In the genomic region with DNA sequence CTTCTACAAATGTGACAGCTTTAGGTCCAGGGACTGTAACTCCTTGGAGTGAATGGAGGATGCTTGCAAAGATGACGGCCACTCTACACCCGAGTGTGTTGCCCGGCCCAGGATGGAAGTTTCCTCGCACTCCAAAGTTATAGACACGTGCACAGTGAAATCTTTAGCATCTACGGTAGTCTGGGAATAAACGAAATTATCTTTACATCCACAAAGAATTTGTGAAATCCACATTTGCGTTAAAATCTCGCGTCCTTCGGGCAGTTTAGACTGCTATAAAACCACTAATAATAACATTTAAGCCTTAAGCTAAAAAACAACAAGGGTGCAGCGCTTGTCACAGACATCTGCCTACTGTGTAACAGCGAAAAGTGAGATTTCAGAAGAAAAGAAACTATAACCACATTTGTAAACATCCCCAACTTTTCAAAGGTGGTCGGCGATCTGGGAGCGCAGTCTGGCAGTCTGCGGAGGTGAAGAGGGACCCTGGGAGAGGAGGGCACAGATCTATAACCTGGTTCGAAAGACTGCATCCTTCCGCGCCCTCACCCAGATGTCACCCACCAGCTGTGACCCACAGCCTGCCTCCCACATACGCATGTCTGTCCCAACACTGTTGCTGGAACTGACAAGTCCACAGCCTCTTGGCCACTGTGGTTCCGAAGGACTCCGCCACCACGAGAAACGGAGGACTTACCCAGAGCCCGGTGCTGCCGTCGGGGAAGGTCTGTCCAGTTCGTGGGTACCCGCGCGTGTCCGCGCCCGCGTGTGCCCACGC, we compare ENCODE assay signal across 8 mouse cellular contexts. TPM values are rescaled to one million over a fixed set of nuclear protein-coding genes. Genes with fewer than 3 reads are reported as not detected.
DNase-seq lines count a peak whose midpoint lies in the region; ATAC-seq and TF ChIP-seq lines count a peak whose summit lies in the region.

No protein-coding gene starts in this region.

- intact Hi-C loops in heart, adult 2 months (cut with DNase I) = no loop called here
- intact Hi-C loops in heart, postnatal 25 days (cut with DNase I) = no loop called here

- no peak overlapping the region for H3K27ac ChIP-seq in heart, adult 2 months
- no peak overlapping the region for H3K27ac ChIP-seq in forebrain, postnatal 0 days (ENCODE audit: low read depth, low read length)
- H3K27ac ChIP-seq in liver, postnatal 0 days (ENCODE audit: low read depth) = no peak overlapping the region

- peak overlapping the region; percentile 78 for H3K4me2 ChIP-seq in forebrain, postnatal 0 days (ENCODE audit: low read depth)
- H3K4me2 ChIP-seq in liver, postnatal 0 days (ENCODE audit: low read depth, low read length) = peak overlapping the region; percentile 53

- WGBS in heart, adult 2 months = 18% methylated on average over 37 of the region's 37 CpGs
- WGBS in forebrain, postnatal 0 days = 16% methylated on average over 37 of the region's 37 CpGs
- 15% methylated on average over 37 of the region's 37 CpGs for WGBS in liver, postnatal 0 days (ENCODE audit: insufficient replicate concordance)

- no peak for TF ChIP-seq EP300 in heart, adult 2 months (IDR thresholded peaks at IDR 0.05; ENCODE audit: insufficient read depth, low read depth, low read length)
- TF ChIP-seq EP300 in liver, postnatal 0 days (IDR thresholded peaks at IDR 0.05; ENCODE audit: low read depth) = no peak

- 0 out of 2 replicates have a peak, but pooled peaks have one; percentile 1 for ATAC-seq in forebrain, postnatal 0 days
- ATAC-seq in liver, postnatal 0 days = no peak

- no peak for TF ChIP-seq POLR2A in heart, adult 2 months (IDR thresholded peaks at IDR 0.05; ENCODE audit: insufficient read depth, low read depth, low read length)

- no peaks in the 10 kb centered on the region for H3K36me3 ChIP-seq in heart, adult 2 months (ENCODE audit: control insufficient read depth, insufficient read depth, low read length)
- H3K36me3 ChIP-seq in forebrain, postnatal 0 days (ENCODE audit: insufficient read depth) = no peaks in the 10 kb centered on the region
- H3K36me3 ChIP-seq in liver, postnatal 0 days (replicated peaks; ENCODE audit: insufficient read depth, low read length) = no peaks in the 10 kb centered on the region

- peaks cover 13% of the 10 kb centered on the region for H3K27me3 ChIP-seq in heart, adult 2 months (ENCODE audit: control insufficient read depth, insufficient read depth, low read length)
- H3K27me3 ChIP-seq in forebrain, postnatal 0 days (ENCODE audit: insufficient read depth, low read length) = peaks cover 20% of the 10 kb centered on the region
- H3K27me3 ChIP-seq in liver, postnatal 0 days (ENCODE audit: insufficient read depth, low read length) = peaks cover 36% of the 10 kb centered on the region

- no peak for TF ChIP-seq CTCF in heart, adult 2 months (IDR thresholded peaks at IDR 0.05)
- no peak for TF ChIP-seq CTCF in forebrain, postnatal 0 days (IDR thresholded peaks at IDR 0.05; ENCODE audit: low read depth)
- no peak for TF ChIP-seq CTCF in liver, postnatal 0 days (IDR thresholded peaks at IDR 0.05; ENCODE audit: low read depth)

- no peak for DNase-seq in heart, adult 2 months
- DNase-seq in heart, postnatal 25 days (ENCODE audit: low spot score) = no peak
- DNase-seq in CD4-positive, CD25-positive, alpha-beta regulatory T cell, adult 2 months (ENCODE audit: low read depth, low spot score) = peak; percentile 17
- no peak for DNase-seq in forebrain, postnatal 0 days
- no peak for DNase-seq in liver, postnatal 0 days
- DNase-seq in adrenal gland, adult 18-20 months (ENCODE audit: low spot score in 2 of 2) = no peak
- DNase-seq in right cerebral cortex, postnatal 10 days (ENCODE audit: low spot score in 2 of 2) = no peak
- DNase-seq in gastrocnemius, adult 18-20 months (ENCODE audit: low spot score) = no peak

- peak overlapping the region; percentile 28 for H3K4me3 ChIP-seq in heart, adult 2 months
- peak overlapping the region; percentile 40 for H3K4me3 ChIP-seq in forebrain, postnatal 0 days (ENCODE audit: low read depth, low read length)
- H3K4me3 ChIP-seq in liver, postnatal 0 days (ENCODE audit: low read depth, low read length) = peak overlapping the region; percentile 29

- H3K79me2 ChIP-seq in heart, adult 2 months (replicated peaks; ENCODE audit: control insufficient read depth, insufficient read depth, low read length) = no peaks in the 10 kb centered on the region

- H3K9me3 ChIP-seq in forebrain, postnatal 0 days (ENCODE audit: low read length) = no peaks in the 10 kb centered on the region
- H3K9me3 ChIP-seq in liver, postnatal 0 days (ENCODE audit: low read length) = no peaks in the 10 kb centered on the region

- H3K9ac ChIP-seq in heart, adult 2 months (ENCODE audit: low read depth, low read length) = no peak overlapping the region
- peak overlapping the region; percentile 22; the same call in 1 of the 2 replicates for H3K9ac ChIP-seq in forebrain, postnatal 0 days
- no peak overlapping the region for H3K9ac ChIP-seq in liver, postnatal 0 days (replicated peaks)

- no peaks in the 10 kb centered on the region; the same call in 1 of the 2 replicates for H3K4me1 ChIP-seq in heart, adult 2 months (ENCODE audit: control insufficient read depth, insufficient read depth, low read length)
- peaks cover 8% of the 10 kb centered on the region for H3K4me1 ChIP-seq in forebrain, postnatal 0 days (ENCODE audit: insufficient read depth)
- H3K4me1 ChIP-seq in liver, postnatal 0 days (ENCODE audit: insufficient read depth) = peaks cover 6% of the 10 kb centered on the region

RNA-seq across cellular contexts. Expression of gene Erg, which starts 1.5 kb away (rescaled TPM):
- total RNA-seq in heart, adult 2 months (2021) = 10 to 100 TPM; 22.1 to 26.6 TPM
- polyA plus RNA-seq in heart, adult 2 months (2012; rRNA removed) = 19.8 and 25.5 TPM in 2 replicates
- 10 to 100 TPM; 29.8 to 33.0 TPM for total RNA-seq in heart, postnatal 25 days (2021)
- 3.9 and 6.4 TPM in 2 replicates for total RNA-seq in forebrain, postnatal 0 days (2014; rRNA removed)
- 0.99 and 1.8 TPM in 2 replicates for polyA plus RNA-seq in forebrain, postnatal 0 days (2015; fragmentation: Nextera tagmentation; extraction: Ambion mirVana)
- polyA plus RNA-seq in liver, postnatal 0 days (2015; fragmentation: Nextera tagmentation; extraction: Ambion mirVana) = 2.0 and 2.2 TPM in 2 replicates
- total RNA-seq in adrenal gland, adult 18-20 months (2021) = 10 to 100 TPM; 14.5 TPM
- 1 to 10 TPM; 6.8 to 9.2 TPM for total RNA-seq in gastrocnemius, adult 18-20 months (2021)
